Mouse (Mus musculus) thymus, adult 18-20 months (tissue): ENCODE results near the gene Slfn3.
"Not testable (repeated sequence)": the region's sequence is repeated elsewhere in the genome, so short reads cannot be mapped to it uniquely, and the experiment has no call there.

ENCODE experiments used
- DNase-seq, 2 experiments: peaks; one replicate each; pipeline ENCODE4 v3.0.0; 2022; ENCODE audit warnings: mixed read lengths in 2 of 2

Slfn3 gene

DNA sequence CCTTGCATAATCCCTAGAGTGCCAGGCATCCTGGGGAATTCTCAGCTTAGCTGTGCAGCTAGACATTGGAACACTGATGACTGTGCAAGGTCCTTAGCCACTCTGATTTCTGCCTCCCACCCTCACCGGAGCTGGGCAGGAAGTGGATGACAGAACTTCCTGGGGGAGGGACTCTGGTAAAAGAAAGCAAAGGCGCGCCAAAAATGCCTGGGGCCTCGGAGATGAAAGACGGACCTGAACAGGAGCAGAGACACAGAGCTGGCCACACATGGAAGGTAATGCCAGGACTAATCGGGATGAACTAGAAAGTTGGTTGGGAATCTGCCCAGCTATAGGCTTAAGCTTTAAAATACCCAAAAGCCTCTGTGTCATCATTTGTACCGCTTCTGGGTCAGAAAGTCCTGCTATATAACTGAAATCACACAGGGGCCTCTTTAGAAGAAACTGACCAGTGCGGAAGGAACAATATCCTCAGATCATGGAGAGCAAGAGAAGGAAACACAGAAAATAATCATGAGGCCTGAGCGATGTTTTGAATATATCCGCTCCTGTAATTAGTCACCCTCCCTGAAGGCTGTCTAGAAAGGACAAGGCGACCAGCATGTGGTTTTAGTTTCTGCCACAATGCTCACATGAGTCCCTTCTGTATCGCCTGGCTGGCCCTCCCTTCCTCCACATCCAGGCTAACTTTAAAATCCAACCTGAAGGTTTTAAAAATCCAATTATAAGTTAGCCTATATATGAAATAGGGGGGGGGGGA lies at the start of gene Slfn3:
TSS of gene Slfn3 (plus strand) at position 197 of the 760 bp plus-strand sequence.
- peak; percentile 46 to 71 for DNase-seq

DNA sequence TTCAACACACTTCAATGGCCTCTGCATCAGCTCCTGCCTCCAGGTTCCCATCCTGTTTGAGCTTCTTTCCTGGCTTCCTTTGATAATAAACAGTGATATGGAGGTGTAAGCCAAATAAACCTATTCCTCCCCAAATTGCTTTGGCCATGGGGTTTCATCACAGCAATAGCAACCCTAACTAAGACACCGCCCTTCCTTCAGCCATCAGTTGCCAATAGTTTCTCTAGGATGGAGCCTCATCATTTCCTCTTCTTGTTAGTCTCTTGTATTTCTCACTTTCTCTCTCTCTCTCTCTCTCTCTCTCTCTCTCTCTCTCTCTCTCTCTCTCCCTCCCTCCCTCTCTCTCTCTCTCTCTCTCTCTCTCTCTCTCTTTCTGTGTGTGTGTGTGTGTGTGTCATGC lies 42.2 kb upstream of the Slfn3 start:
- DNase-seq, result not testable (repeated sequence)

DNA sequence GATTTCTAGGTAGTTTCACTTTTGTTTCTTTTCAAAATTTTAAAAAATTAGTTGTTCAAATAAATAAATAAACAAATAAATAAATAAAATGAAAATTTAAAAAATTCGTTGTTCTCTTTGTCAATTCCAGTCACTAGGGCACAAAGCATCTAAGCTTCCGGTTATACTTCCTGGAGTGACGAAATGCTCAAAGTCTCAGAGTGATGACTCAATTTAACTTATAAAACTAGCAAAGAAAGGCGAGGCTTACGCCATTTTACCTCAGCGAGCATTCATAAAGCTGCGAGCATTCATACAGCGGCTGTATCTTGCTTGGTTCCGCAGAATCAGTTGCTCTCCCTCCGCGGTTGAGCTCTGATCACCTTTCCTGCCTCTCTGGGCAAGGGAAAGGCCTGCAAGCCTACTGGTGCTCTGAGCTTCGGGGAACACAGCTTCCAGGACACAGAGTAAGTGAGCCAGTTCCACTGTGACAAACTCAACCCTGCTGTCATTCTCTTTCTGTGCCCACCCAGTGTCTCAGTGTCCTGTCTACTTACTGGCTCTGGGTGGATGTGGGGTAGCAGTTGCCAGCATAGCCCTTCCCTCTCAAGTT lies 16.1 kb upstream of the Slfn3 start, which contains the start of gene Slfn4:
TSS of gene Slfn4 (plus strand) at position 239 of the 592 bp plus-strand sequence.
- DNase-seq, result no peak

DNA sequence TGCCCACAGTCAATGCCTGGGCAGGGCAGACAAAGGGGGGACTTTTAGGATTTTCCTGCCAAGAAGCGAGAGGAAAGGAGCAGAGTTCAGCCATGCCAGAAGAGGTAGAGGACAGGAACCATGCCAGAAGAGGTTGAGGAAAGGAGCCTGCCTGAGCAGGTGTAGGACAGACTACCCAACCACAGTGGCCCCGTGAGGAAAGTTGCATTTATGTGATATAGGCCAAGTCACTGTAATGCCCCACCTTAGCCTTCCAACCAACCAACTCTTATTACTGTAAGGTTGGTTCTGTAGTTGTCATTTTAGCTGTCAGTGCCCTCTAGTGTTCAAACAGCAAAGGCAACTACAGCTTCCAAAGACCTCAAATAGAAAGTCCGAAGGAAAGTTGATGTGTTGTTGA lies 871 bp downstream of the Slfn3 start:
- DNase-seq, result peak in 1 of 2 experiments; percentile 26

DNA sequence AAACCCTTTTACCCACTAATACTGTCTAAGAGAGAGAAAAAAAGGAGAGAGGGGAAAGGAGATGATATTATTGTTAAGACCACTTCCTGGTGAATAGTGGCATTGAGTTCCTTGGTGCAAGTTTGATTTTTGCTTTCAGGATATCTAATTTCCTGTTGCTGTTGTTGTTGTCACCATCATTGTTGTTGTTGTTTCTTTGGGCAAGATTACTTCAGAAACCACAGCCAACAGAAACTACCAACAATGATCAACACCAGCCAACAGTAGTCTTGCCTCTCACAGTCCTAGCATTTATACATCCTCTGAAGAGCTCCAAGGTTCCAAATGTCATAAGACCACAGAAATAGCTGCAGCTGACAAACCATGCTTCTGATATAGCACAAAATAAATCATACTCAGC lies 13.9 kb downstream of the Slfn3 start:
- no peak for DNase-seq

DNA sequence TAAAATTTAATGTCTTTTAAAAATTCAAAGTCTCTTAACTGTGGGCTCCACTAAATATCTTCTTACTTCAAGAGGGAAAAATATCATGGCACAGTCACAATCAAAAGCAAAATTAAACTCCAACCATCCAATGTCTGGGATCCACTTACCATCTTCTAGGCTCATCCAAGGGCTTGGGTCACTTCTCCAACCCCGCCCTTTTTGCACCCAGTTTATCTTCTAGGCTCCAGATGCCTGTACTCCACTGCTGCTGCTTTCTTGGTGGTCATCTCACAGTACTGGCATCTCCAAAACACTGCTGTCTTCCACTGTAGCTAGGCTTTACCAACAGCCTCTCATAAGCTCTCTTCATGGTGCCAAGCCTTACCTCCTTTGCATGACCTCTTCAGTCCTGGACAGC lies 25.0 kb downstream of the Slfn3 start:
- no peak for DNase-seq

DNA sequence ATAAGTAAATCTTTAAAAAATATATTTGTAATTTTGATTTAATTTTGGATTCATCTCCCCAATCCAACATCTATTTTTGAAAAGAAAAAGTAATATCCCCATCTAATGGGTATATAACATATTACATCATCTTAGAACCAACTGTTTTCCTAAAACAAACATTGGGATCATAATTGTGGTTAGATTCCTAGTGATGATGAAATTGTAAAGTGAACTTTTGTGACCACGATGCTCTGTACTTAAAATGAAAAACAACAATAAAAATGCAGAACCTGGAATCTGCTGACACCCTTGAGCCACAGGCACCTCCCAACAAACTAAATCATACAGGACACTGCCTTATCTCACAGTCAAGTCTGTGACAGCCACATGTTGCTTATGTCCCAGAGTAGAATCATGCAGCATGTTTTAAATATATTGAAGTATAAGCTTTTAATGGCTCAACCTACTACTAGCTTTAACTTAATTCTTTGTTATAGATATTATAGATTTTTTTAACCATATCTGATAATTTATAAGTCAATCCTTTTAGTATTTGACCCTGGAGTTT lies 30.3 kb downstream of the Slfn3 start:
- DNase-seq, result no peak

DNA sequence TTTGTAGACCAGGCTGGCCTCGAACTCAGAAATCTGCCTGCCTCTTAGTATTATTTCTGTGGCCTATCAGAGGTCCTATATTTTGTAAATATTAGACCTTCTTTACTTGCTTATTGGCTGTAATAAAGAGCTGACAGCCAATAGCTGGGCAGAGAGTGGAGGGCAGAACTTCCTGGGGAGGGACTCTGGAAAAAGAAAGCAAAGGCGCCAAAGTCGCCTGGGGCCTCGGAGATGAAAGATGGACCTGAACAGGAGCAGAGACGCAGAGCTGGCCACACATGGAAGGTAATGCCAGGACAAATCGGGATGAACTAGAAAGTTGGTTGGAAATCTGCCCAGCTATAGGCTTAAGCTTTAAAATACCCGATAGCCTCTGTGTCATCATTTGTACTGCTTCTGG lies 32.2 kb downstream of the Slfn3 start:
- peak; percentile 27 to 48 for DNase-seq

DNA sequence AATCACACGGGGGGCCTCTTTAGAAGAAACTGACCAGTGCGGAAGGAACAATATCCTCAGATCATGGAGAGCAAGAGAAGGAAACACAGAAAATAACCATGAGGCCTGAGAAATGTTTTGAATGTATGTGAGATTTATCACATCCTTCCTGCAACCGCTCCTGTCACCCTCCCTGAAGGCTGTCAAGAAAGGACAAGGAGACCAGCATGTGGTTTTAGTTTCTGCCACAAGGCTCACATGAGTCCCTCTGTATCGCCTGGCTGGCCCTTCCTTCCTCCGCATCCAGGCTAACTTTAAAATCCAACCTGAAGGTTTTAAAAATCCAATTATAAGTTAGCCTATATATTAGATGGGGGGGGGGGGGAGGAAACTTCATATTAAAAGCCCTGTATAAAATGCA lies 32.7 kb downstream of the Slfn3 start:
- DNase-seq, result not testable (repeated sequence)

DNA sequence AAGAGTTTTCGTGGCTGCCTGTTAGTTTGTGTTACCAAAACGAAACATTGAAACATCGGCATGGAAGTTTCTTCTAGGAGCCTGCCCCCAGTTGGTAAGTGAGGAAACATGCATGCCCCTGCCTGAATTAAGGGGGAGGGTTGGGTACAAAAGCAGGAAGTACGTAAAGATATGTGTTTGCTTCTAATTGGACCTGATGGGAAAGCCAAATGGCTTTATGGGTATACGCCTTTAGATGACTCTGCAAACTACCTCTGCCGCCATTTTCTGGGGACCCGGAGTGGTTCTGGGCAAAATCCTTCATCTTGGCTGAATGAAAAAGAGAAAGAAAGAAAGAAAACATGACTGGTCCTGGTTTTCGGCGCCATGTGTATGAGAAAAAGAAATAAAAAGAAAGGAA lies 33.1 kb downstream of the Slfn3 start:
- peak; percentile 45 to 71 for DNase-seq

DNA sequence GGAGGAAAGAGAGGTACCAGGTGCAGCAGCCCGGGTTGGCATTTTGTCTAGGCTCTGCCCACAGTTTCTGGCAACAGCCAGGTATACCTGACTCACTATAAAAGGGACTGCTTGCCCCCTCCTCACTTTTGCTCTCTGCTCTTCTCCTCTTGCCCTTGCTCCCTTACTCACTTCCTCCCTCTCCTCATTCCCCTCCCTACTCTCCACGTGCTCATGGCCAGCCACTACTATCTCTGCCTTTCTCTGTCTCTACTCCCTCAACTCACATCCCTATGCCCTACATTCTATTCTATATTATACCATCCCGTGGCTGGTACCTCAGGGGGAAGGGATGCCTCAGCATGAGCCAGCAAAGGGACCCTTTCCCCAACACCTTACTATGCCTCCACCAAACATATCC lies 33.6 kb downstream of the Slfn3 start:
- DNase-seq, result no peak

DNA sequence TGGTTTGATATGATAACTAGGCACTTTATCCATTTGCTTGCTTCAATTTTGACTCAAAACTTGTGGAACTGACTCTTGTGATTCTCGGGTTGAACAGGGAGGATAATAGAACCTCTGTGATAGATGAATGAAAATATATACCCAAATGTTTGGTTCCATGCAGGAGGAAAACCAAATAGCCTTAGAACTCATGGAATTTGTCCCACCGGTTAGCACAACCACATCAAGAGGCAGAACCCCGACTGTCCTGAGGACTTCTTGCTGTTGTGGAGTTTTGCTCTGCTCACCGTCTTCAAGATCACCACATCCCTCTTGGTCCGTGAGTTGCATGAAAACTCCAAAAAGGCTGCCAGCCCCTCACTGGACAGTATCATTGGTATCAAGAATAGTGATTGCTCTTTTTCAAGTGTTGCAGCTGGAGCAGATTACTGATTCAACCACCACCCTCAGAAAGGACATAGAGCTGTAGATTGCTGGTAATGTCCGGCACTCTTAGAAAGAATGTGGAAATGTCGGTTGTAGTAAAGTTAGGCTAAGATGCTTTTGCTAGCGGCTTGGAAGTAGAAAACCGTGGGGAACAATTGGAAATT lies 34.3 kb downstream of the Slfn3 start:
- DNase-seq, result no peak

DNA sequence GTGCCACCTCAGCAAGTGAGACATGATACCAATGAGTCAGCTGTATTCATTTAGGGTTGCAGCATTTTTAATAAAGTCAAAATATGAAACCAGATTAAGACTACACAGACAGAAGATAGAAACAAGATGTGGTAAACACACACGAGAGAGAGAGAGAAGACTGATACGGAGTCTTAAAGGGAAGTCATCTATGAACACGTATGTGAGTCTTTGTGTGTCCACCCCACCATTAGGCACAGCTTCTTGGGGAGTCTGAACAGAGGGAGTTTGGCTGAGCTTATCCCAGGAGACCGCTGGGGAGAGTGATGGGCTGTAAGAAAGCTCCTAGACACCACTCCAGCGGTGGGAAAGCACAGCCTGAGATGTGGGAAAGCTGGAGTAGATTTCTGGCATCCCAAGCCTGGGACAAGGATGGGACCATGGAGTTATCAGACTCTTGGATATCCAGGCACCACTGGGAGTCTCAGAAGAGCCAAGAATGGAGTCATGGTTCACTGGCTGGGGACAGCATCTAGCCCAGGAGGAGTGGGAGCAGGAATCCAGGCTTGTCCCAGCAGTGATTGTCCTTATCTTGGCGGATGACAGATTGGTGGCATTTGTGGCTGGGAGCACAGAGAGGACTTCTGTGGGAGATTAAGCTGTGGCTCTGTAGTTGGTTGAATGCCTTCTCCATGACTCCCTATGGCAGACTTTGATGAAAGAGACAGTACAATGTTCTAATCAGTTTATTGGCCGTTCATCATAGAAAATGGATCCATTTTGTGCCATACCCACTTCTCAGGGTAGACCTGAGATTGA lies 37.0 kb downstream of the Slfn3 start:
- no peak for DNase-seq

DNA sequence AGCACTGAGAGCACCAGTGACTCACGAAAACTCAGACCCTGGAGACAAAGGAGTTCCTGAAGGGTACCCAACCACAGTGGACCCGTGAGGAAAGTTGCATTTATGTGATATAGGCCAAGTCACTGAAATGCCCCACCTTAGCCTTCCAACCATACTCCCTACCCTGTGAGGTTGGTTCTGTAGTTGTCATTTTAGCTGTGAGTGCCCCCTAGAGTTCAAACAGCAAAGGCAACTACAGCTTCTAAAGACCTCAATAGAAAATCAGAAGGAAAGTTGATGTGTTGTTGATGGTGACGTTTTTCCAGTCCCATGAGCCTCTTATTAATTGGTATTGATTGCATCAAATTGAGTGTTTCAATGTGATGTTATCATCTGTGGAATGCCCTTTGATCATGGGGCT lies 39.8 kb downstream of the Slfn3 start:
- no peak for DNase-seq

DNA sequence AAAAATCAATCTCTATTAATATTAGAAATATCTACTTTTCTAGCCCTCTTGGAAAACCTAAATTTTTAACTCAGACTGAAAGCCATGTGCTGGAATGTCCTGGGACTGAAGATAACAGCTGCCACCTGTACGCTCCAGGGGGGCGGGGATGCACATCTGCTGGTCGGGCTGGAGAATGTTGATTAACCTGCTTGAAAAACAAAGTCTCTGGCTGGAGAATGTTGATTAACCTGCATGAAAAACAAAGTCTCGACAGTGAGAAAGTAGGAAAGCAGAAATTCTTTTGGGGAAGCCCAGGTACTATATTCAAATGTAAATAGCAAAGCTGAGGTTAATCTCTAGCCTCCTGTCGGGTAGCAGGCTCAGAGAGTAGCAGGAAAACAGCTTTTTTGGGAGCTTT lies 42.5 kb downstream of the Slfn3 start:
- DNase-seq, result not testable (repeated sequence)

DNA sequence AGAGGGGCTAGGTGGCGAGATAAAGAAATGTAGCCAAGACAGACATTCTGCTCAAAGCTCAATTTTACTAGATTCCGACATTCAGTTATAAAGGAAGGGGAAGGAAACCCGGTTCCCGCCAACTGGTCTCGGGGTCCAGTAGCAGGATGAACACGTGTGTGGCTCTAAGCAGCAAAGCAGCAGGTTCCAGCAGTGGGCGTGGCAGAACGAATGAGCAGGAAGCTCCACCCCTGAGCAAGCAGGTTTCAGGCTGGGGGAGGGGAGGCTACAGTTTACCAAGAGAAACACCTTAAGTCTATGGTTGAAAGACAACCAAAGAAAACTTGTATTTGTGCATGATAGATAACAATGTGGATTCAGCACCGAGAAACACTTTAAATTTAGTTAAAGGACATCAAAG lies 46.3 kb downstream of the Slfn3 start:
- not testable (repeated sequence) for DNase-seq

DNA sequence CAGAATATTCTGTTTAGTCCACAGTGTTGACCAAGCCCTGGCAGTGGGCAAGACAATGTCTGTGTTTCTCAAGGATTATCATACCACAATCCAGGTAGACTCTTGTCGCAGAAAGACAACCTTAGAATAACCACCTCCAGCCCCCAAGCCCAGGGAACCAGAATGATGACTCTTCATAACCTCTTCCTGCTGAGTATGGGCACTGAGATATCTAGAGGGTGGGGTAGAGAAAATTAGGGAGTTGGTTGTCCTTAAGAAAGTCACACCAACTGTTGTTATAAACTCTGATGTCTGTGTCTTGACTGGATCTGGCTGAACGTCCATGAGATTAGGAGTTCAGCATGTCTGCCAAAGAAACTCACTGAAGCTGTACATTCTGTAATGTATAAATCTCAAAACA lies 47.3 kb downstream of the Slfn3 start:
- no peak for DNase-seq

DNA sequence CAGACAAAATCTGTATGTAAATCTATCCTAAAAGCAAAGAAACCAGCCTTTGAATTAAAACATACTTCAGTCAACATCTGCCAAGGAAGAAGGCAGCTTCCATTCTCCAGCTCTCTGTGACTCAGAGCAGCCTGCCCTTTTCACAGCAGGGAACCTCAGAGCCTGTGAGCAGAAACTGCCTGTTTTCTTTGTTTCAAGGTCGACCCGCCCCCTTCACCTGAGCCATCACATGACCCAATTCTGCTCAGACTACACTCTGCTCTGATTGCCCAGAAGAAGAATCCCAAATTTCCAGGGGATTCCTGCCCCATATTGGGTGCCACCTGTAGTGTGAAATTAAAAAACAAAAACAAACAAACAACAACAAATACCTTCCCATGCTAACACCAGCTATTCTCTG lies 48.7 kb downstream of the Slfn3 start:
- DNase-seq, result no peak

DNA sequence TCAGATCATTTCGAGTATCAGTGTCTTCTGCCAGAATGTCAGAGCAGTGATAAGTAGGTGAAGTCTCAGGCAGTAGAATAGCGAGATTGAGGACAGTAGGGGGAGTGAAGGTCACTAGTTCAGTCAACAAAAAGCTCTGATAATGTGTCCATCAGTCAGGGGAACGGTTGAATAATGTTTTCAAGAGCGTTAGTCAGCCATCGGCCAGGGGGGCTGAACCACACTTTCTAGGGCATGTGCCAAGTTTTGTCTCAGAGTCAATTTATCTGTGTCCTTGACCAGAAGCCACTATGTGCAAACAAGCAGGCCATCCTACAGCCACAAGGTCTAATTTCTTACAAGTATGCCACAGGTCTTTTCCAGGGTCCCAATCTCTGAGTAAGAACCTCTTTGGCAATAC lies 66.1 kb downstream of the Slfn3 start:
- DNase-seq, result not testable (repeated sequence)

DNA sequence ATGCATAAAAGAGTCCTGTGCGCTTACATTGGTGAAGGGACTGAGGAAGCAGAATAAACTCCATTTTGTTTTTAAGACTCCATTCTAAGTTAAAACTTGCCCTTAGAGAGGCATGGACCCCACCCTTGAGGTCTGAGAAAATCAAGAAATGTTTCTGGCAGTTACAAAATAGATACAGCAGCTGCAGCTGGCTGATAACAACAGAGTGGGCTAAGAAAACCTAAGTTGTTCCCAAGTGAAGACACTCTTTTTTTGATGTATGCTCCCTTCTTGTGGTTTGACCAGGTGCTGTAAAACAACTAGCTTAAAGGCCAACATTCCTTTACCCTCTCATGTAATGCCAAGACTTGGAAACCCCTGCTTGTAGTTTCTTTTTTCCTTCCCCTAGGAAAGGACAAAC lies 71.5 kb downstream of the Slfn3 start:
- DNase-seq, result peak in 1 of 2 experiments; percentile 30

DNA sequence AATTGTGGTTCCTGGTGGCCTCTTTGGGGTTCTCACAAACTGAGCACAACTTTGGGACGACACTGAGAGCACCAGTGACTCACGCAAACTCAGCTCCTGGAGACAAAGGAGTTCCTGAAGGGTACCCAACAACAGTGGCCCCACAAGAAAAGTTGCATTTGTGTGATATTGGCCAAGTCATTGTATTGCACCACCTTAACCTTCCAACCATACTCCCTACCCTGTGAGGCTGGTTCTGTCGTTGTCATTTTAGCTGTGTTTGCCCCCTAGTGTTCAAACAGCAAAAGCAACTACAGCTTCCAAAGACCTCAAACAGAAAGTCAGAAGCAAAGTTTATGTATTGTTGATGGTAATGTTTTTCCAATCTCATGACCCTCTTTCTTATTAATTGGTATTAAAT lies 72.0 kb downstream of the Slfn3 start:
- peak in 1 of 2 experiments; percentile 22 for DNase-seq
